Mouse (Mus musculus): ENCODE data around the gene Sh3pxd2b.

DNA sequence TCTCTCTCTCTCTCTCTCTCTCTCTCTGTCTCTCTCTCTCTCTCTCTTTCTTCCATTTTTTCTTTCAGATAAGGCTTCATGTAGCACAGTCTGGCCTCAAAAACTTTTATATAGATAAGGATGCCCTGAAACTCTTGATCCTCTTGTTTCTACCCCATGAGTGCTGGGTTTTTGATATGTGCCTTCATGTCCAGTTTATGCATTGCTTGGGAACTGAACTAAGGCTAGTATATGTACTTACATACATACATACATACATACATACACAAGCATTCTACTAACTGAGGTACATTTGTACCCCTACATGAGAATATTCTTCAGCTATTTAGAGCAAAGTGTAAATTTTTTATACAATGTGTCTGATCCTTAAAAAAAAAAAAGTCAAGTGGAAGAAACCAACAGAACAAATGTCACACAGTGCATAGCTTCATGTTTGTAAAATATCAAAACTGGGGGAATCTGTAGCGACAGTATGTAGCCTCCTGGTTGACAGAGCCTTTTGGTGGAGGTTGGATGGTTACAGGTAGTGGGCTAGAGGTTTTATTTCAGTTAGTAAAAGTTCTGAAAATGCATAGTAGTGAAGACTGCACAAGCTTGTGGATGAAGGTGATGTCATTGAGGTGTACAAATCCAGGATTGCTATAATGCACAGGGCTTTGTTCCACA lies 49.6 kb upstream of the Sh3pxd2b start:
- TF ChIP-seq CTCF (conservative IDR thresholded peaks at IDR 0.05; ENCODE audit: insufficient read depth, insufficient read length, low read depth, low read length), result no peak
- TF ChIP-seq POLR2A (IDR thresholded peaks at IDR 0.05; ENCODE audit: low read depth, low read length), result no peak

All from kidney, adult 2 months (tissue).